In genomic region chr14:55734869-55735268, GRCm38 (mm10) we compare ENCODE assay signal across 28 mouse cellular contexts. TPM values are rescaled to one million over a fixed set of nuclear protein-coding genes. Genes with fewer than 3 reads are reported as not detected.
DNase-seq lines count a peak whose midpoint lies in the region; ATAC-seq and TF ChIP-seq lines count a peak whose summit lies in the region.
"Had no signal": no experiment of that assay in that cellular context is flagged by ENCODE, and none has a peak within 500 bp of the region (broad histone marks: within the 10 kb centered on the region; RNA-seq: fewer than 3 reads in every experiment).

No protein-coding gene starts in this region.

- H3K9ac ChIP-seq in intestine, postnatal 0 days (ENCODE audit: low read depth, low read length), result no peak overlapping the region
- H3K9ac ChIP-seq: embryonic facial prominence, embryonic 13.5 days; forebrain, embryonic 12.5 days; forebrain, embryonic 15.5 days; hindbrain, embryonic 12.5 days had no signal

- no peaks in the 10 kb centered on the region for H3K79me2 ChIP-seq in myocyte (ENCODE audit: control insufficient read depth, insufficient read depth)

- no peaks in the 10 kb centered on the region for H3K27me3 ChIP-seq in intestine, postnatal 0 days (replicated peaks; ENCODE audit: control insufficient read depth, insufficient read depth, low read length)
- no peaks in the 10 kb centered on the region for H3K27me3 ChIP-seq in myocyte (ENCODE audit: control insufficient read depth, insufficient read depth, insufficient read length)
- H3K27me3 ChIP-seq: embryonic facial prominence, embryonic 13.5 days; forebrain, embryonic 12.5 days; forebrain, embryonic 15.5 days; hindbrain, embryonic 12.5 days had no signal

- no peak overlapping the region for H3ac ChIP-seq in myocyte (ENCODE audit: control insufficient read depth, insufficient read length)

- no peak for TF ChIP-seq POLR2A in myocyte (IDR thresholded peaks at IDR 0.05; ENCODE audit: insufficient read length, low read depth)

- 0 out of 2 replicates have a peak overlapping the region, but pooled peaks have one; percentile 24 for H3K4me2 ChIP-seq in intestine, postnatal 0 days (replicated peaks; ENCODE audit: low read depth)
- no peak overlapping the region for H3K4me2 ChIP-seq in myocyte (ENCODE audit: low read depth)
- H3K4me2 ChIP-seq: embryonic facial prominence, embryonic 13.5 days; forebrain, embryonic 12.5 days; forebrain, embryonic 15.5 days; heart, embryonic 11.5 days; hindbrain, embryonic 12.5 days had no signal

- H3K27ac ChIP-seq in intestine, postnatal 0 days (ENCODE audit: low read depth, low read length), result no peak overlapping the region
- H3K27ac ChIP-seq: embryonic facial prominence, embryonic 10.5 days; embryonic facial prominence, embryonic 13.5 days; forebrain, embryonic 12.5 days; forebrain, embryonic 15.5 days; hindbrain, embryonic 12.5 days had no signal

- H3K4me1 ChIP-seq in intestine, postnatal 0 days (replicated peaks; ENCODE audit: control insufficient read depth, insufficient read depth, low read length), result 0 out of 2 replicates have a peak, but pooled peaks cover 13% of the 10 kb centered on the region
- H3K4me1 ChIP-seq: embryonic facial prominence, embryonic 10.5 days; embryonic facial prominence, embryonic 13.5 days; forebrain, embryonic 12.5 days; hindbrain, embryonic 12.5 days had no signal

- H3K4me3 ChIP-seq in intestine, postnatal 0 days (ENCODE audit: low read depth, low read length), result no peak overlapping the region
- no peak overlapping the region for H3K4me3 ChIP-seq in myocyte
- H3K4me3 ChIP-seq: embryonic facial prominence, embryonic 10.5 days; embryonic facial prominence, embryonic 13.5 days; erythroblast, embryonic 14.5 days; forebrain, embryonic 12.5 days; forebrain, embryonic 15.5 days; hindbrain, embryonic 12.5 days had no signal

- DNase-seq in NIH3T3 (ENCODE audit: low read depth), result peak; percentile 6
- DNase-seq in adipocyte (ENCODE audit: low spot score), result peak; percentile 27
- DNase-seq in layer of hippocampus, postnatal 36 days, result no peak
- no peak for DNase-seq in urinary bladder, postnatal 25 days (ENCODE audit: low spot score)
- no peak for DNase-seq in cerebellum, adult 8-10 months
- DNase-seq: adrenal gland, postnatal 10 days; adrenal gland, postnatal 36 days; cerebellum, adult 11 months; cerebellum, adult 2 months; cerebellum, postnatal 10 days; cerebellum, postnatal 36 days; embryo, embryonic 11 days; gastrocnemius, postnatal 10 days; gastrocnemius, postnatal 36 days had no signal

- H3K36me3 ChIP-seq in intestine, postnatal 0 days (ENCODE audit: control insufficient read depth, insufficient read depth), result peaks cover 20% of the 10 kb centered on the region
- H3K36me3 ChIP-seq in myocyte (ENCODE audit: control insufficient read depth, insufficient read depth), result no peaks in the 10 kb centered on the region

- no peak; the same call in 1 of the 2 replicates for ATAC-seq in intestine, postnatal 0 days
- ATAC-seq: activated CD4-positive, CD25-positive, alpha-beta regulatory T cell, adult 4 months; CD4-positive, CD25-positive, alpha-beta regulatory T cell, adult 4 months; forebrain, embryonic 15.5 days; hindbrain, embryonic 16.5 days had no signal

- H3K9me3 ChIP-seq in intestine, postnatal 0 days (ENCODE audit: control insufficient read depth), result no peaks in the 10 kb centered on the region
- H3K9me3 ChIP-seq: embryonic facial prominence, embryonic 10.5 days; embryonic facial prominence, embryonic 13.5 days; forebrain, embryonic 12.5 days; forebrain, embryonic 15.5 days; hindbrain, embryonic 12.5 days had no signal

- no peak for TF ChIP-seq CTCF in intestine, postnatal 0 days (IDR thresholded peaks at IDR 0.05; ENCODE audit: low read depth)

- WGBS in intestine, postnatal 0 days, result 39% methylated on average over 7 of the region's 7 CpGs

TF ChIP-seq in myocyte, 11 proteins besides CTCF, POLR2A, EP300 and RAD21:
- no peak for TF ChIP-seq E2F4 (IDR thresholded peaks at IDR 0.05; ENCODE audit: insufficient read depth)
- TF ChIP-seq MYOD1 (IDR thresholded peaks at IDR 0.05; ENCODE audit: control insufficient read depth in 1 of 3, insufficient read length in 2 of 3, low read depth in 2 of 3), result no peak
- peak; percentile 55; the same call in 1 of the 2 replicates for TF ChIP-seq CEBPB (IDR thresholded peaks at IDR 0.05; ENCODE audit: insufficient read depth, poor library complexity, severe bottlenecking)

RNA-seq across cellular contexts. Expression of gene Dhrs1, which starts 10.6 kb away (rescaled TPM):
- 466 and 476 TPM in 2 replicates for polyA plus RNA-seq in intestine, postnatal 0 days (2015; fragmentation: Nextera tagmentation; extraction: Ambion mirVana)
- 76.3 TPM for polyA plus RNA-seq in myocyte (2012; fragmentation: generic; extraction: Trizol)
- total RNA-seq in layer of hippocampus, postnatal 36 days (2021), result 10 to 100 TPM; 82.7 to 83.2 TPM
- polyA plus RNA-seq: erythroblast, embryonic 14.5 days had no signal

RNA-seq across cellular contexts. Expression of gene Nop9, which starts 10.6 kb away (rescaled TPM):
- polyA plus RNA-seq in intestine, postnatal 0 days (2015; fragmentation: Nextera tagmentation; extraction: Ambion mirVana), result 14.4 and 14.9 TPM in 2 replicates
- 24.9 TPM for polyA plus RNA-seq in myocyte (2012; fragmentation: generic; extraction: Trizol)
- 10 to 100 TPM; 10.6 to 14.2 TPM for total RNA-seq in layer of hippocampus, postnatal 36 days (2021)

RNA-seq across cellular contexts. Expression of gene Rabggta, which starts 12.8 kb away (rescaled TPM):
- polyA plus RNA-seq in intestine, postnatal 0 days (2015; fragmentation: Nextera tagmentation; extraction: Ambion mirVana), result 24.0 and 25.6 TPM in 2 replicates
- polyA plus RNA-seq in myocyte (2012; fragmentation: generic; extraction: Trizol), result 18.4 TPM
- total RNA-seq in layer of hippocampus, postnatal 36 days (2021), result 10 to 100 TPM; 42.8 to 43.8 TPM

RNA-seq across cellular contexts. Expression of gene Tgm1, which starts 21.1 kb away (rescaled TPM):
- polyA plus RNA-seq in intestine, postnatal 0 days (2015; fragmentation: Nextera tagmentation; extraction: Ambion mirVana), result 1.1 and 1.3 TPM in 2 replicates
- 0.06 TPM for polyA plus RNA-seq in myocyte (2012; fragmentation: generic; extraction: Trizol)
- total RNA-seq in layer of hippocampus, postnatal 36 days (2021), result under 1 TPM in 1 of 2 experiments, not detected in 1; 0.28 TPM
- total RNA-seq: gastrocnemius, postnatal 36 days had no signal
- polyA plus RNA-seq: activated CD4-positive, CD25-positive, alpha-beta regulatory T cell, adult 4 months; CD4-positive, CD25-positive, alpha-beta regulatory T cell, adult 4 months had no signal

RNA-seq across cellular contexts. Expression of gene Cideb, which starts 23.4 kb away (rescaled TPM):
- polyA plus RNA-seq in intestine, postnatal 0 days (2015; fragmentation: Nextera tagmentation; extraction: Ambion mirVana), result 366 and 385 TPM in 2 replicates
- 0.17 TPM for polyA plus RNA-seq in myocyte (2012; fragmentation: generic; extraction: Trizol)
- total RNA-seq in layer of hippocampus, postnatal 36 days (2021), result 1 to 10 TPM; 1.2 to 1.6 TPM
- total RNA-seq: gastrocnemius, adult 18-20 months; gastrocnemius, postnatal 10 days; gastrocnemius, postnatal 36 days; hematopoietic stem cell, adult 5-6 weeks had no signal
- polyA plus RNA-seq: activated CD4-positive, CD25-positive, alpha-beta regulatory T cell, adult 4 months; CD4-positive, CD25-positive, alpha-beta regulatory T cell, adult 4 months; embryonic facial prominence, embryonic 10.5 days had no signal

Comparison
In these comparisons a context has a peak if more than half of its experiments do, and no peak if none do; other contexts are left out.
1. DNase-seq: peak in NIH3T3 (single experiment) and adipocyte (single experiment); none in layer of hippocampus, postnatal 36 days (0 of 2), urinary bladder, postnatal 25 days (single experiment) and cerebellum, adult 8-10 months (single experiment).